Mouse (Mus musculus): ENCODE data around the gene Qrfp. TPM values are rescaled to one million over a fixed set of nuclear protein-coding genes. Genes with fewer than 3 reads are reported as not detected.

Gene Qrfp
- polyA plus RNA-seq, 1 experiment: 0.11 TPM

DNA sequence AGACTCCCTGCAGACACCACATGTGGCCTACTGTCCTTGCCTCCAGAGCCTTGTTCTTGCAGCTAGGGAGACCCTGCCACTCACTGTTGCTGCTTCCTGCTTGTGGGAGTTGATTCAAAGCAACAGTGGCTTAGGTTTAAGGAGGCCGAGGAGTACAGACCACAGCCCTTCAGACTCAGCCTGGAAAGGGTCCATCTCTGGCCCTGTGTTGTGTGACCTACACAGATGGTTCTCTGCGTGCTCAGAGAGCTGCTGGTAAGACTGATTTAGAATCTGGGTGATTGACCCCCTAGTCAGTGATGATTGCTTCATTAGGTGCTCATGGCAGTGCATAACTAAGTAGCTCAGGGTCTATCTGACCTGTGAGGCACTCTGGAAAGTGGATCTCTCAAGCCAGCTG is 21.2 kb downstream of the Qrfp start:
- no peak for DNase-seq
- no peak overlapping the region for H3K4me3 ChIP-seq (ENCODE audit: insufficient read depth, low read depth, low read length)
- no peak overlapping the region for H3K27ac ChIP-seq (ENCODE audit: insufficient read depth, low read depth, low read length)
- 70% methylated on average over 2 of the region's 2 CpGs for WGBS
- H3K4me1 ChIP-seq (ENCODE audit: control insufficient read depth, insufficient read depth, low read length): peaks cover 2% of the 10 kb centered on the region; the same call in 1 of the 2 replicates
- TF ChIP-seq POLR2A (IDR thresholded peaks at IDR 0.05; ENCODE audit: low read depth, low read length) (no peak), CTCF (conservative IDR thresholded peaks at IDR 0.05; ENCODE audit: insufficient read depth, insufficient read length, low read depth, low read length) (no peak)
- H3K36me3 ChIP-seq (ENCODE audit: control insufficient read depth, insufficient read depth, low read length): no peaks in the 10 kb centered on the region; the same call in 1 of the 2 replicates
- no peaks in the 10 kb centered on the region for H3K27me3 ChIP-seq (replicated peaks; ENCODE audit: control insufficient read depth, insufficient read depth, low read length)

DNA sequence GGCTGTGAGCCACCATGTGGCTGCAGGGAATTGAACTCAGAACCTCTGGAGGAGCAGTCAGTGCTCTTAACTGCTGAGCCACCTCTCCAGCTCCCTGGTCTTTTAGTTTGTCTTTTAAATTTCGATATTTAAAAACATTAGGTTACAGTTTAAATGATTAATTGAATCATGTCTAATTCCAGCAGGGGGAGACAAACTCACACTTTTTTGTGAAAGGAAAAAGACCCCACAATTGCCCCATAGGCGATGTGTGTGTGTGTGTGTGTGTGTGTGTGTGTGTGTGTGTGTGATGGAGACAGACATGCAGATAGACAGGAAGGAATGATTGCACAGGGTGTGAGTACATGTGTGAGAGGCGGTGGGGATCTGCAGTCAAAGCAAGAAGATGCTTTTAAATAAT is 22.2 kb downstream of the Qrfp start:
- TF ChIP-seq CTCF (conservative IDR thresholded peaks at IDR 0.05; ENCODE audit: insufficient read depth, insufficient read length, low read depth, low read length): no peak
- no peak for TF ChIP-seq POLR2A (IDR thresholded peaks at IDR 0.05; ENCODE audit: low read depth, low read length)
- no peaks in the 10 kb centered on the region for H3K27me3 ChIP-seq (replicated peaks; ENCODE audit: control insufficient read depth, insufficient read depth, low read length)
- no peak overlapping the region for H3K27ac ChIP-seq (ENCODE audit: insufficient read depth, low read depth, low read length)
- no peak for DNase-seq
- H3K36me3 ChIP-seq (ENCODE audit: control insufficient read depth, insufficient read depth, low read length): no peaks in the 10 kb centered on the region; the same call in 1 of the 2 replicates
- no peak overlapping the region for H3K4me3 ChIP-seq (ENCODE audit: insufficient read depth, low read depth, low read length)
- H3K4me1 ChIP-seq (ENCODE audit: control insufficient read depth, insufficient read depth, low read length): peaks cover 2% of the 10 kb centered on the region; the same call in 1 of the 2 replicates
- 74% methylated on average over 3 of the region's 3 CpGs for WGBS

DNA sequence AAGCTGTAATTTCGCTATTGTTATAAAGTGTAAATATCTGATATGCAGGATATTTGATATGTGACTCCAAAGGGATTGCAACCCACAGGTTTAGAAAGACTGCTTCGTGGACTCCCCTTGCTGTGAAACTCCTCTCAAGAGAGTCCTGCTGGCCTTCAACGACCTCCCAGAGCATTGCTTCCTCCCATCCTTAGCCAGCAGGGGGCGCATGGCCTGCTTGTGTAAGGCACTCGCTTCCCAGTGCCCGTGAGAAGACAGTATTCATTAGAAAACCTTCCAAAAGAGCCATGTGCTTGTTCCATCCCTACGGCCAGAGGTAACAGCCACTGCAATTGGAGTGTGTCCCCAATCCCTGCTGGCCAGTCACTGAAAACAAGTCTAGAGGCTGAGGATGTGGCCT is 23.4 kb downstream of the Qrfp start:
- Histone ChIP-seq H3K36me3 (ENCODE audit: control insufficient read depth, insufficient read depth, low read length) (no peaks in the 10 kb centered on the region; the same call in 1 of the 2 replicates), H3K27me3 (replicated peaks; ENCODE audit: control insufficient read depth, insufficient read depth, low read length) (no peaks in the 10 kb centered on the region), H3K27ac (ENCODE audit: insufficient read depth, low read depth, low read length) (no peak overlapping the region), H3K4me1 (ENCODE audit: control insufficient read depth, insufficient read depth, low read length) (peaks cover 5% of the 10 kb centered on the region; the same call in 1 of the 2 replicates), H3K4me3 (ENCODE audit: insufficient read depth, low read depth, low read length) (no peak overlapping the region)
- TF ChIP-seq CTCF (conservative IDR thresholded peaks at IDR 0.05; ENCODE audit: insufficient read depth, insufficient read length, low read depth, low read length) (peak; percentile 83), POLR2A (IDR thresholded peaks at IDR 0.05; ENCODE audit: low read depth, low read length) (no peak)
- 15% methylated on average over 7 of the region's 7 CpGs for WGBS
- DNase-seq: peak; percentile 78

GRCm38 (mm10) chr2:31785074-31785473 is 25.3 kb downstream of the Qrfp start:
- H3K36me3 ChIP-seq (ENCODE audit: control insufficient read depth, insufficient read depth, low read length): no peaks in the 10 kb centered on the region; the same call in 1 of the 2 replicates
- peak; percentile 92 for DNase-seq
- TF ChIP-seq CTCF (conservative IDR thresholded peaks at IDR 0.05; ENCODE audit: insufficient read depth, insufficient read length, low read depth, low read length): peak; percentile 99
- TF ChIP-seq POLR2A (IDR thresholded peaks at IDR 0.05; ENCODE audit: low read depth, low read length): no peak
- H3K4me3 ChIP-seq (ENCODE audit: insufficient read depth, low read depth, low read length): no peak overlapping the region
- H3K27me3 ChIP-seq (replicated peaks; ENCODE audit: control insufficient read depth, insufficient read depth, low read length): no peaks in the 10 kb centered on the region
- H3K27ac ChIP-seq (ENCODE audit: insufficient read depth, low read depth, low read length): no peak overlapping the region
- peaks cover 5% of the 10 kb centered on the region; the same call in 1 of the 2 replicates for H3K4me1 ChIP-seq (ENCODE audit: control insufficient read depth, insufficient read depth, low read length)
- 20% methylated on average over 9 of the region's 9 CpGs for WGBS

DNA sequence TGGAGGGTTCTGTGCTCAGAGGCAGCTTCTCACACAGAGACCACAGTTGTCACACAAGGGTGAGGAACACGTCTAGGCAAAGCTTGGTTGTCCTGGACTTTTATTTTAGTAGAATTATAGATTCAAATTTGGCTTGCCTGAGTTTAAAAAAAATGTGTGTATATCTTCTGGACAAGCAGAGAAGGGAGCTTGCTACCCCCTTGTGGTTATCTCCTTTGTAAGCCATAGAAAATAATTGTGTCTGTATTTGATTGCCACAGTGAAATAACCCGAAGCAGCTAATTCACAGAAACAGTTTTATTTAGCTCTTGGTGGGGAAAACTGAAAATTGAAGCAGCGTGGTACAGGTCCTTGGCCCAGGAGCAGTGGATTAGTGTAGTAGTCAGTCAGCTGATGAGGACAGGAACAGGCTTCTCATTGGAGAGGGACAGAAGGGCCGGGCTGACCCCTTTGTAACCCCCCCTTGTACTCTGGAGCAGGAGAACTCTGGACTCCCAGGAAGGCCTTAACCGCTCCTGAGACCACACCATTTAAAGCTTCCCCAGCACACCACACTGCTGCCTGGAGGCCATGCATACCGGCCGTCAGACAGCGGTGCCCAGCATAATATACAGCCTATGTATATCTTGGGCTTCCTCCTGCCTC is 27.3 kb downstream of the Qrfp start:
- peak; percentile 68 for DNase-seq
- Histone ChIP-seq H3K27me3 (replicated peaks; ENCODE audit: control insufficient read depth, insufficient read depth, low read length) (no peaks in the 10 kb centered on the region), H3K4me3 (ENCODE audit: insufficient read depth, low read depth, low read length) (no peak overlapping the region), H3K4me1 (ENCODE audit: control insufficient read depth, insufficient read depth, low read length) (peaks cover 5% of the 10 kb centered on the region; the same call in 1 of the 2 replicates), H3K36me3 (ENCODE audit: control insufficient read depth, insufficient read depth, low read length) (no peaks in the 10 kb centered on the region; the same call in 1 of the 2 replicates), H3K27ac (ENCODE audit: insufficient read depth, low read depth, low read length) (no peak overlapping the region)
- TF ChIP-seq POLR2A (IDR thresholded peaks at IDR 0.05; ENCODE audit: low read depth, low read length) (no peak), CTCF (conservative IDR thresholded peaks at IDR 0.05; ENCODE audit: insufficient read depth, insufficient read length, low read depth, low read length) (no peak)
- WGBS: 45% methylated on average over 8 of the region's 8 CpGs

DNA sequence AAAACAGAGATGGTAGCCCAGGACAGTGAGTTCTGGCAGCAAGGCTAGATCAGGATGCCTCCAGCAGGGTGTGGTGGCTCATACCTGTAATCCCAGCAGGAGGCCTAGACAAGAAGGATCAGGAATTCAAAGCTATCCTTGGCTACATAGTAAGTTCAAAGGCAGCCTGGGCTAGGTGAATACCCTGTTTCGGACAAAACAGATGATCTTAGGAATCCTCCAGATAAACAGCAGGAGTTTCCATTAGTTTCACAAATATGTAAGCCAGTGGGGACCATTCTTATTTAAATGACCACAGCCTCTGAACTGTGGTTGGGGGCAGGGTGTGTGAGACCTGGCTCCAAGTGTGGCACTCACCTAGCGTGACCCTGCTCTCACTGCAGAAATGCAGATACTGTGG is 31.1 kb downstream of the Qrfp start:
- WGBS: 96% methylated on average over 2 of the region's 2 CpGs
- DNase-seq: no peak
- Histone ChIP-seq H3K27me3 (replicated peaks; ENCODE audit: control insufficient read depth, insufficient read depth, low read length) (no peaks in the 10 kb centered on the region), H3K4me3 (ENCODE audit: insufficient read depth, low read depth, low read length) (no peak overlapping the region), H3K36me3 (ENCODE audit: control insufficient read depth, insufficient read depth, low read length) (no peaks in the 10 kb centered on the region), H3K27ac (ENCODE audit: insufficient read depth, low read depth, low read length) (no peak overlapping the region), H3K4me1 (ENCODE audit: control insufficient read depth, insufficient read depth, low read length) (0 out of 2 replicates have a peak, but pooled peaks cover 3% of the 10 kb centered on the region)
- TF ChIP-seq POLR2A (IDR thresholded peaks at IDR 0.05; ENCODE audit: low read depth, low read length): no peak
- no peak for TF ChIP-seq CTCF (conservative IDR thresholded peaks at IDR 0.05; ENCODE audit: insufficient read depth, insufficient read length, low read depth, low read length)

GRCm38 (mm10) chr2:31776479-31776878 is 33.9 kb downstream of the Qrfp start:
- Histone ChIP-seq H3K27me3 (replicated peaks; ENCODE audit: control insufficient read depth, insufficient read depth, low read length) (no peaks in the 10 kb centered on the region), H3K27ac (ENCODE audit: insufficient read depth, low read depth, low read length) (no peak overlapping the region), H3K4me1 (ENCODE audit: control insufficient read depth, insufficient read depth, low read length) (peaks cover 11% of the 10 kb centered on the region), H3K4me3 (ENCODE audit: insufficient read depth, low read depth, low read length) (no peak overlapping the region), H3K36me3 (ENCODE audit: control insufficient read depth, insufficient read depth, low read length) (no peaks in the 10 kb centered on the region)
- no peak for DNase-seq
- WGBS: 94% methylated on average over 3 of the region's 3 CpGs
- TF ChIP-seq POLR2A (IDR thresholded peaks at IDR 0.05; ENCODE audit: low read depth, low read length): no peak
- no peak for TF ChIP-seq CTCF (conservative IDR thresholded peaks at IDR 0.05; ENCODE audit: insufficient read depth, insufficient read length, low read depth, low read length)
